Mouse (Mus musculus) lung, embryonic 16.5 days (tissue): ENCODE results near the gene Rap1b. TPM values are rescaled to one million over a fixed set of nuclear protein-coding genes. Genes with fewer than 3 reads are reported as not detected.

Experiments
- ATAC-seq: fragments of 200-750 bp; cut with Nextera tagmentation; 2 replicates; pipeline ENCODE4 v1.8.0; 2017; ENCODE audit warnings: low read depth, mild to moderate bottlenecking, moderate library complexity
- H3K27ac ChIP-seq: fragments of 300-500 bp; sonication (generic); 2 replicates; pipeline ENCODE4 v1.5.1; 2014; ENCODE audit warnings: mild to moderate bottlenecking, control low read depth, low read length
- H3K27me3 ChIP-seq: fragments of 300-500 bp; sonication (generic); 2 replicates; pipeline ENCODE4 v1.6.1; 2014; ENCODE audit warnings: low read depth, low read length, mixed read lengths; ENCODE audit not compliant: control insufficient read depth, insufficient read depth
- H3K36me3 ChIP-seq: fragments of 300-500 bp; sonication (generic); 2 replicates; pipeline ENCODE4 v1.6.1; 2014; ENCODE audit warnings: low read length; ENCODE audit not compliant: control insufficient read depth, insufficient read depth
- H3K4me1 ChIP-seq: fragments of 300-500 bp; sonication (generic); replicated peaks from 2 replicates; pipeline ENCODE4 v1.6.1; 2014; ENCODE audit warnings: low read length, mixed read lengths; ENCODE audit not compliant: control insufficient read depth, insufficient read depth
- H3K4me2 ChIP-seq: fragments of 300-500 bp; sonication (generic); 2 replicates; pipeline ENCODE4 v1.6.1; 2014; ENCODE audit warnings: low read depth, low read length, control low read depth
- H3K4me3 ChIP-seq: fragments of 300-500 bp; sonication (generic); 2 replicates; pipeline ENCODE4 v1.5.1; 2014; ENCODE audit warnings: mild to moderate bottlenecking, low read length, control low read depth
- H3K9ac ChIP-seq: fragments of 300-500 bp; sonication (generic); 2 replicates; pipeline ENCODE4 v1.6.1; 2014; ENCODE audit warnings: low read length, control low read depth
- H3K9me3 ChIP-seq: fragments of 300-500 bp; sonication (generic); 2 replicates; pipeline ENCODE4 v1.6.1; 2016; ENCODE audit warnings: low read length; ENCODE audit not compliant: control insufficient read depth
- WGBS: fragments of 180-500 bp; shearing (Covaris S2); extraction: QIAGEN DNeasy Blood & Tissue Kit; methylation state at CpG from one replicate; pipeline ENCODE4 v1.1.7; 2014; 5-methylcytosine and 5-hydroxymethylcytosine counted together
- polyA plus RNA-seq: library from polyadenylated mRNA; unstranded; fragments of >200 nt; fragmentation: Nextera tagmentation; extraction: Ambion mirVana; gene quantifications from 2 replicates; pipeline ENCODE4 v1.2.1, GENCODE M21; 2015

The Rap1b gene
- polyA plus RNA-seq, 1 experiment from 2014 or later, result 215 TPM

DNA sequence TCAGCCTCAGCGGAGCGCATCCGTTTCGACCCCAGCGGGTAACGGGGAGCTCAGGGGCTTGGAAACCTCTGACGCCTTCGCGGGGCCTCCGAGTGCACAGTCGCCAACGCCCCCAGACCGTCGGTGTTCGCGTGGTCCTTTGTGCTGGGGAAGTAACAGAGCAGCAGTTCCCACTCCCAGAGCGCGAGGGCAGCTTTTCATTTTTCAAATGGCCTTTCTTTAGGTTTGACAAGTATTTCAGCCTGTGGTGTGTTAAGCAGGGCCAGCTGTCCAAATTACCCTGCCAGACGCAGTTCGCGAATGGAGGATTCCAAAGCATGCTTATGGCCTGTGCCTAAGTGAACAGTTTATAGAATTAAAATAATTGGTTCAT lies 411 bp upstream of the Rap1b start:
- WGBS, result under 1% methylated on average over 21 of the region's 21 CpGs
- Histone ChIP-seq H3K4me1 (peaks cover 9% of the 10 kb centered on the region), H3K36me3 (no peaks in the 10 kb centered on the region), H3K9me3 (no peaks in the 10 kb centered on the region), H3K27me3 (no peaks in the 10 kb centered on the region), H3K4me3 (peak overlapping the region; percentile 90), H3K27ac (peak overlapping the region; percentile 96), H3K9ac (peak overlapping the region; percentile 96), H3K4me2 (peak overlapping the region; percentile 74)
- peak; percentile 87 for ATAC-seq

DNA sequence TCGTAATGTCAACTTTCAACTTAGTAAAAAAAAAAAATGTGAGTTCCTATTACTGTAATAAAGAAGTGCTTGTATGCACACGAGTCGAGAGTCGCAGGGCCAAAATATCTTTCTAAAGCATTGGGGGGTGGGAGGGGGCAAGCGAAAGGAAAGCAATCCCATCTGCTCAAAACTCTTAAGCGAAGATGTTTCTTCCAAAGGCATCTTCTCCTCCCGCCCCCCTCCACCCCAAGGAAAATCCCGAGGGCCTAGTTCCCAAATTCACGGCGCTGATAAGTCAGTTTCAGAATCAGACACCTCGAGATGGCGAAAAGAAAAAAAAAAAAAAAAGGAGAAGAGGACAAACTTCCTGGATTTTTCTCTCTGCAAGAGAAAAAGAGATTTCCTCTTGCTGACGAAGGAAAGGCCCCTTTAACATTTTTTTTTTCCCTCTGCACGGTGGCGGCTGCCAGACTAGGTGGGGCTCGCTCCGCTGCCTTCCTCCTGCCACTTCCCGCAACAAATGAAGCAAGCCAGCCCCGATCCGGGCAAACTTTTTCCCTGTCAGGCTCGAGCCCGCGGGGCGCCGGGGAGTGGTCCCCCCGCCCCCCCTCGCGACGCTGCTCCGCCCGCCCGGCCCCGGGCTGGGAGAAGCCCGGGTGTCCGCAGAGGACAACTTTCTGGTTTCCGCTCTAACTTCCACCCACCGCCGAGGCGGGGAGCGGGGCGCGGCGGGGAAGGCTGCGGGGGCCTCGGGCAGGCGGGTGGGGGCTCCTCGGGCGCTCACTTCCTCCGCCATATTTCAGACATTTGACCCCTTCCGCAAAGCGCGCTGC lies 846 bp downstream of the Rap1b start:
- H3K4me1 ChIP-seq, result peaks cover 9% of the 10 kb centered on the region

DNA sequence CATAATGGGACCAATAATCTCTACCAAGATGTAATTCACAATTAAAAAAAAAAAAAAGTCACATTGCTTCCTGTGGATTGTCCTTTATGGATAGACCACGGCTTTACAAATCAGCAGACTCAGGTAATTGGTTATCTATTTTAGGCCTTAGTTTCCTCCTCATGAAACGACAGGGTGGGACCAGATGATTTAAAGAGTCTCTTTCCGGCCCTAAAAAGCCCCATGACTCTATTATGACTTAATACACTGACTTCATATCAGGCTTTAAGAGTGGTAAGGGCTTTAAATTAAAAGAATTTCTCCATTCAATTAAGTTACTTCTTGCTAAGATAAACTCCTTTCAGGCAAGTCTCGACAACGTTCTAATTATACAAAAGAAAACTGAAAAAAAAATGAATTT lies 1.6 kb downstream of the Rap1b start:
- no peaks in the 10 kb centered on the region for H3K36me3 ChIP-seq
- peaks cover 11% of the 10 kb centered on the region for H3K4me1 ChIP-seq
- peak overlapping the region; percentile 90 for H3K4me3 ChIP-seq
- ATAC-seq, result no peak
- no peaks in the 10 kb centered on the region for H3K9me3 ChIP-seq
- no peak overlapping the region for H3K27ac ChIP-seq
- WGBS, result 11% methylated on average over 5 of the region's 5 CpGs
- no peaks in the 10 kb centered on the region for H3K27me3 ChIP-seq
- H3K4me2 ChIP-seq, result peak overlapping the region; percentile 67
- H3K9ac ChIP-seq, result peak overlapping the region; percentile 53

More for the DNA sequence above, 846 bp downstream of the Rap1b start:
- under 1% methylated on average over 51 of the region's 52 CpGs for whole genome bisulfite sequencing
- H3K27me3 ChIP-seq, result no peaks in the 10 kb centered on the region
- H3K9me3 ChIP-seq, result no peaks in the 10 kb centered on the region
- peak overlapping the region; percentile 90 for H3K4me3 ChIP-seq
- peak overlapping the region; percentile 96 for H3K9ac ChIP-seq
- no peaks in the 10 kb centered on the region for H3K36me3 ChIP-seq
- H3K27ac ChIP-seq, result peak overlapping the region; percentile 99
- peak overlapping the region; percentile 67 for H3K4me2 ChIP-seq
- peak; percentile 46 for ATAC-seq

DNA sequence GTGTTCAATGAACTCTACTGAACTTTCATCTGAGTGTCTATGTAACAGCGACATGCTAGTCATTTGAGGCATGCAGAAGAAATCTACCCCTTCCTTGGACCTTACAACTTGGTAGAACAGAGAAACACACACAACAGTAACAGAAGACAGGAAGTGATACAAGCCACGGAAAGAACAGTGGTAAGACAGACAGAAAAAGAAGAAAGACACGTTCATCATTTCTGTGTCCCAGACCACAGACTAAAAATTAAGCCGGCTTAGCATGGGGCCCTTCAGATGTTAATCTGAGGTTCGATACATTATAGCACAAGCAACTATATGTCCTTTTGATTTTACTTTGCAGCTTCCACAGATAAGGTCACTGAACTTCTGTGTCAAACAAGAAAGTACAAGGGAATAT lies 2.1 kb downstream of the Rap1b start:
- H3K9me3 ChIP-seq, result no peaks in the 10 kb centered on the region
- no peak overlapping the region for H3K27ac ChIP-seq
- H3K4me2 ChIP-seq, result peak overlapping the region; percentile 67
- H3K4me3 ChIP-seq, result peak overlapping the region; percentile 23; the same call in 1 of the 2 replicates
- 56% methylated on average over 5 of the region's 5 CpGs for WGBS
- H3K9ac ChIP-seq, result no peak overlapping the region
- H3K36me3 ChIP-seq, result no peaks in the 10 kb centered on the region; the same call in 1 of the 2 replicates
- H3K4me1 ChIP-seq, result peaks cover 14% of the 10 kb centered on the region
- no peaks in the 10 kb centered on the region for H3K27me3 ChIP-seq
- ATAC-seq, result no peak

DNA sequence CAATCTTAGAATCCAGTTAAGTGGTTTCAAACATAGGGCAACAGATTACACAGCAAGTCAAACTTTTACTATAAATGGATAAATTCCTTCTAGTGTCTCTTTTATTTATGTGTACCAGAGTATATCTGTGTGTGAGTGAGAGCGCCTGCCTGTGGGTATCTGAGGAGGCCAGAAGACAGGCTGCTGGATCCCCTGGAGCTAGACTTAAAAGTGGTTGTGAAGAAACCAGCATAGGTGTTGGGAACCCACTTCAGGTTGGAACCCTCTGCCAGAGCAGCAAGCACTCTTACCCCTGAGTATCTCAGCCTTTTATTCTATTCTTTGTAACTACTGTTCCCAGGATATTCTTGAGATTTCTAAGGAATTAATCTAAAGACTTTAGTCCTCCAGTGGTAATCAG lies 4.1 kb downstream of the Rap1b start:
- no peak overlapping the region for H3K4me3 ChIP-seq
- WGBS, result 70% methylated on average over 1 of the region's 1 CpGs
- no peak overlapping the region for H3K27ac ChIP-seq
- H3K27me3 ChIP-seq, result no peaks in the 10 kb centered on the region
- no peaks in the 10 kb centered on the region; the same call in 1 of the 2 replicates for H3K36me3 ChIP-seq
- H3K9me3 ChIP-seq, result no peaks in the 10 kb centered on the region
- H3K4me2 ChIP-seq, result no peak overlapping the region
- ATAC-seq, result no peak
- no peak overlapping the region for H3K9ac ChIP-seq
- peaks cover 20% of the 10 kb centered on the region for H3K4me1 ChIP-seq

DNA sequence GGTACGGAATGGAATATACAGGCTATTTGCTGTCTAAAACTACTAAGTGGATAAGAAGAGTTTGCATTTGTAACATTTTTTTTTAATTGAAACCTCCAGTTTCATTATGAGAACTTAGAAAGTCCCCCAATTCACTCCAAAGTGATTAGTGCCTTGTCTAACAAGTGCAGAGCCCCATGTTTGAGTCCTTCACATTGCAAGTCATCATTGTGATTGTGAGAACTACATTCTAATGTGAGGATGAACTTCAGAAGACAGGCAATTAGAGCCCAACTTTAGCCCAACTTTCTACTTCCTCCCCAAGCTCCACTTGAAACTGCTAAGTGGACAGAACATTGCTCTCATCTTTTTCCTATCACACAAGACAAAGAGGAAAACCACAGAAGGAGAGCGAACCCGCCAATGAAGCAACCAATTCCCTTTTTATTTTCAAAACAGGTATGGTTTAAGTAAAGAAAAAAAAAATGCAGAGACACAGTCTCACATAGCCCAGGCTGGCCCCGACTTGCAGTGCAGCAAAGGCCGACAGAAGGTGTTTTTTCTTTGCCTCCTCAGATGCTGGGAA lies 5.3 kb downstream of the Rap1b start:
- H3K4me3 ChIP-seq, result no peak overlapping the region
- no peak overlapping the region for H3K4me2 ChIP-seq
- H3K27me3 ChIP-seq, result no peaks in the 10 kb centered on the region
- no peaks in the 10 kb centered on the region; the same call in 1 of the 2 replicates for H3K36me3 ChIP-seq
- no peak overlapping the region for H3K27ac ChIP-seq
- peaks cover 21% of the 10 kb centered on the region for H3K4me1 ChIP-seq
- ATAC-seq, result no peak
- no peaks in the 10 kb centered on the region for H3K9me3 ChIP-seq
- WGBS, result 85% methylated on average over 5 of the region's 5 CpGs
- no peak overlapping the region for H3K9ac ChIP-seq

DNA sequence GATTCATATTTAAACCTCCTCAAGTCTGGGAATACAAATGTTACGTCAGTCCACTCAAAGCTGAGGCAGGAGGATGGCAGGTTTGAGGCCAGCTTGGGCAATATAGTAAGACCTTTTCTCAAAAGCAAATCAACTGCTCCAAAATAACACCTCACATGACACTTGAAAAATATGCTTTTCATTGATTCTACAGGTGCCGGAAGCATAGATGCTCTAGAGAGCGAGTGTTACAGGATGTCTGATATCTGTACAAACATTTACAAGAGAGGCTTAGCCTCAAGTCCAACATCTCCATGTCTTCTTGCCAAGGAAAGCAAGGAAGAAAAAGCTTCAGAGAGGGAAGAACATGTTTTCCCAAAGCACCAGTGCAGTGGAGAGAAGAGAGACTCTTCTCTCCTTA lies 6.1 kb downstream of the Rap1b start:
- Histone ChIP-seq H3K9me3 (no peaks in the 10 kb centered on the region), H3K36me3 (no peaks in the 10 kb centered on the region; the same call in 1 of the 2 replicates), H3K4me1 (peaks cover 24% of the 10 kb centered on the region), H3K4me2 (no peak overlapping the region), H3K27ac (no peak overlapping the region), H3K9ac (no peak overlapping the region), H3K4me3 (no peak overlapping the region), H3K27me3 (no peaks in the 10 kb centered on the region)
- 68% methylated on average over 3 of the region's 3 CpGs for WGBS
- no peak for ATAC-seq

DNA sequence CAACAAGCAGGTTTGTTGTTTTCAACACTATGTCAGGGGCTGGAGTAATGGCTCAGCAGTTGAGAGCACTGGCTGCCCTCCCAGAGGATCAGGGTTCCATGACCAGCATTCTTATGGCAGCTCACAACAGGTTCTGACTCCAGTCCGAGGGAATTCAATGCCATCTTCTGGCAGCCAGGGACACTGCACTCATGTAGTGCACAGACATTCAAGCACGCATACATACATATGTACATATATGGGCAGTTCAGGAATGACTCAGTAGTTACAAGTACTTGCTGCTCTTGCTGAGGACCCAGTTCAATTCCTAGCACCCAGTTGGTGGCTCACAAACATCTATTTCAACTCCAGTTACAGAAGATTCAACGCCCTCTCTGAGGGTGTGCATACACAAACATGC lies 6.9 kb downstream of the Rap1b start:
- Histone ChIP-seq H3K36me3 (no peaks in the 10 kb centered on the region; the same call in 1 of the 2 replicates), H3K4me1 (peaks cover 21% of the 10 kb centered on the region), H3K4me3 (no peak overlapping the region), H3K27me3 (no peaks in the 10 kb centered on the region), H3K4me2 (no peak overlapping the region), H3K27ac (no peak overlapping the region), H3K9ac (no peak overlapping the region), H3K9me3 (no peaks in the 10 kb centered on the region)
- 91% methylated on average over 3 of the region's 3 CpGs for WGBS
- no peak for ATAC-seq

DNA sequence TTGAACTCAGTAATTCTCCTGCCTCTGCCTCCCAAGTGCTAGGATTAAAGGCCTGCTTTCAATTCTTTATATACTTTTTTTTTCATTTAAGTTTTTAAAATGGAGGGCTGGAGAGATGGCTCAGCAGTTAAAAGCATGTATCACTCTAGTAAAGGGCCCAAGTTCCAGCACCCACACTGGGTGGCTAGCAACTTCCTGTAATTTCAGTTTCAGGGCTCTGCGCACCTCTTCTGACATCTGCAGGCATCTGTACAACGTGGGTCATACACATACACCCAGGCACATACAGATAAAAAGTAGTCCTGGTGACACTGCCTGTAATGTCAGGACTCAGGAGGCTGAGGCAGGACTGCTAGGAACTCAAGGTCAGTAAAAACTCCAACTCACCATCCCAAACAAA lies 9.5 kb downstream of the Rap1b start:
- H3K27ac ChIP-seq, result no peak overlapping the region
- H3K9me3 ChIP-seq, result no peaks in the 10 kb centered on the region
- WGBS, result 78% methylated on average over 2 of the region's 2 CpGs
- peaks cover 18% of the 10 kb centered on the region; the same call in 1 of the 2 replicates for H3K4me1 ChIP-seq
- no peaks in the 10 kb centered on the region; the same call in 1 of the 2 replicates for H3K36me3 ChIP-seq
- no peaks in the 10 kb centered on the region for H3K27me3 ChIP-seq
- no peak for ATAC-seq
- H3K9ac ChIP-seq, result no peak overlapping the region
- no peak overlapping the region for H3K4me2 ChIP-seq
- no peak overlapping the region for H3K4me3 ChIP-seq
